Mouse (Mus musculus) CH12.LX (cell line): ENCODE measurements at regions not wholly inside any gene's neighbourhood (a gene's known extent, or its start where the extent isn't known, plus 50 kb on each side); places are given as distances from the start of the nearest gene placed in this dataset.

Experiments used
- DNase-seq: peaks from one replicate; pipeline ENCODE4 v3.0.0-alpha.2; 2013; ENCODE audit errors: extremely low read depth
- H3K27ac ChIP-seq: 2 replicates; pipeline ENCODE4 v1.5.1; 2012; ENCODE audit warnings: low read depth, mild to moderate bottlenecking, control low read depth, moderate library complexity; ENCODE audit not compliant: insufficient read depth
- H3K27me3 ChIP-seq: replicated peaks from 2 replicates; pipeline ENCODE3; 2012; ENCODE audit warnings: inconsistent platforms
- H3K36me3 ChIP-seq, 2 experiments: replicated peaks in 1 of 2; 2 replicates each; pipeline versions ENCODE3 to v1.6.1; 2012; ENCODE audit warnings: inconsistent platforms in 1 of 2, low read length in 1 of 2, mild to moderate bottlenecking in 1 of 2, mixed read lengths in 1 of 2, moderate library complexity in 1 of 2; ENCODE audit not compliant: control insufficient read depth in 1 of 2, insufficient read depth in 1 of 2
- H3K4me1 ChIP-seq, 2 experiments: 2 replicates each; pipeline ENCODE4 v1.6.1; 2012; ENCODE audit warnings: inconsistent platforms in 1 of 2, moderate library complexity in 1 of 2; ENCODE audit not compliant: insufficient read depth in 2 of 2, control insufficient read depth in 1 of 2
- H3K4me2 ChIP-seq: 2 replicates; pipeline ENCODE4 v1.6.1; 2012; ENCODE audit warnings: low read depth, mild to moderate bottlenecking, control low read depth; ENCODE audit not compliant: poor library complexity, insufficient read depth, severe bottlenecking
- H3K4me3 ChIP-seq, 3 experiments: fragments of 150-350 bp in 1 of 3; sonication (generic) in 1 of 3; replicated peaks in 1 of 3; 2 replicates each; pipeline versions ENCODE3 to v1.5.1; 2011 to 2012; ENCODE audit warnings: low read depth in 2 of 3, low read length in 2 of 3, mild to moderate bottlenecking in 2 of 3, moderate library complexity in 2 of 3, control low read depth in 1 of 3, improper control_type of control experiment in 1 of 3, inconsistent platforms in 1 of 3, mixed read lengths in 1 of 3; ENCODE audit not compliant: poor library complexity in 1 of 3
- H3K79me2 ChIP-seq: replicated peaks from 2 replicates; pipeline ENCODE4 v1.6.1; 2012; ENCODE audit warnings: mild to moderate bottlenecking, moderate library complexity; ENCODE audit not compliant: control insufficient read depth, poor library complexity, insufficient read depth, severe bottlenecking; ENCODE audit errors: extremely low read depth
- H3K9ac ChIP-seq: 2 replicates; pipeline ENCODE4 v1.6.1; 2012; ENCODE audit warnings: low read depth, mild to moderate bottlenecking, control low read depth, moderate library complexity; ENCODE audit not compliant: insufficient read depth
- H3K9me3 ChIP-seq: replicated peaks from 2 replicates; pipeline ENCODE3; 2012; ENCODE audit warnings: low read length, inconsistent platforms, mixed read lengths
- BHLHE40 ChIP-seq: IDR thresholded peaks from 2 replicates; pipeline ENCODE4 v1.6.1; 2011; ENCODE audit warnings: mild to moderate bottlenecking, low read depth, low read length, improper control_type of control experiment
- CHD1 ChIP-seq: IDR thresholded peaks from 2 replicates; pipeline ENCODE4 v1.6.1; 2012; ENCODE audit warnings: low read depth, low read length, improper control_type of control experiment, inconsistent platforms
- CHD2 ChIP-seq: IDR thresholded peaks from 2 replicates; pipeline ENCODE4 v1.6.1; 2011; ENCODE audit warnings: low read length, improper control_type of control experiment
- CTCF ChIP-seq, 2 experiments: IDR thresholded peaks in 1 of 2; conservative IDR thresholded peaks in 1 of 2; 2 replicates each; pipeline ENCODE4 v1.5.1; 2011 to 2012; ENCODE audit warnings: low read depth in 2 of 2, low read length in 2 of 2, improper control_type of control experiment in 1 of 2, inconsistent platforms in 1 of 2, mild to moderate bottlenecking in 1 of 2, moderate library complexity in 1 of 2
- E2F4 ChIP-seq: IDR thresholded peaks from 2 replicates; pipeline ENCODE4 v1.6.1; 2011; ENCODE audit warnings: low read depth, low read length, improper control_type of control experiment; ENCODE audit not compliant: insufficient replicate concordance
- GABPA ChIP-seq: IDR thresholded peaks from 2 replicates; pipeline ENCODE4 v1.6.1; 2012; ENCODE audit warnings: low read depth, low read length, improper control_type of control experiment, inconsistent platforms; ENCODE audit not compliant: insufficient replicate concordance
- HCFC1 ChIP-seq: IDR thresholded peaks from 2 replicates; pipeline ENCODE4 v1.6.1; 2012; ENCODE audit warnings: low read depth, mild to moderate bottlenecking, inconsistent platforms, low read length, improper control_type of control experiment
- JUND ChIP-seq: conservative IDR thresholded peaks from 2 replicates; pipeline ENCODE4 v1.6.1; 2011; ENCODE audit warnings: low read depth, low read length, improper control_type of control experiment
- KAT2A ChIP-seq: IDR thresholded peaks from 2 replicates; pipeline ENCODE4 v1.6.1; 2012; ENCODE audit warnings: low read length, improper control_type of control experiment, inconsistent platforms; ENCODE audit not compliant: insufficient replicate concordance
- MAFK ChIP-seq: IDR thresholded peaks from 2 replicates; pipeline ENCODE4 v1.6.1; 2011; ENCODE audit warnings: low read length, improper control_type of control experiment; ENCODE audit not compliant: insufficient replicate concordance
- MAX ChIP-seq: IDR thresholded peaks from 2 replicates; pipeline ENCODE4 v1.6.1; 2011; ENCODE audit warnings: low read length, improper control_type of control experiment
- MAZ ChIP-seq: IDR thresholded peaks from 2 replicates; pipeline ENCODE4 v1.6.1; 2012; ENCODE audit warnings: low read depth, mild to moderate bottlenecking, inconsistent platforms, low read length, improper control_type of control experiment, moderate library complexity
- MEF2A ChIP-seq: IDR thresholded peaks from 2 replicates; pipeline ENCODE4 v1.6.1; 2014; ENCODE audit warnings: low read depth, mild to moderate bottlenecking, inconsistent platforms, low read length, improper control_type of control experiment, borderline replicate concordance
- NELFE ChIP-seq: IDR thresholded peaks from 2 replicates; pipeline ENCODE4 v1.6.1; 2011; ENCODE audit warnings: low read depth, low read length, improper control_type of control experiment
- POLR2A ChIP-seq: IDR thresholded peaks from 2 replicates; pipeline ENCODE4 v1.6.1; 2011; ENCODE audit warnings: low read depth, mild to moderate bottlenecking, improper control_type of control experiment, low read length
- POLR2AphosphoS2 ChIP-seq: IDR thresholded peaks from 2 replicates; pipeline ENCODE4 v1.6.1; 2011; ENCODE audit warnings: low read depth, low read length, improper control_type of control experiment
- RCOR1 ChIP-seq: conservative IDR thresholded peaks from 2 replicates; pipeline ENCODE4 v1.6.1; 2012; ENCODE audit warnings: low read depth, mild to moderate bottlenecking, inconsistent platforms, low read length, improper control_type of control experiment
- SIN3A ChIP-seq: IDR thresholded peaks from 2 replicates; pipeline ENCODE4 v1.6.1; 2012; ENCODE audit warnings: low read length, improper control_type of control experiment, inconsistent platforms
- USF1 ChIP-seq: IDR thresholded peaks from 2 replicates; pipeline ENCODE4 v1.6.1; 2014; ENCODE audit warnings: low read depth, mild to moderate bottlenecking, inconsistent platforms, low read length, improper control_type of control experiment
- USF2 ChIP-seq: conservative IDR thresholded peaks from 2 replicates; pipeline ENCODE4 v1.6.1; 2011; ENCODE audit warnings: low read depth, low read length, improper control_type of control experiment
- ZKSCAN1 ChIP-seq: IDR thresholded peaks from 2 replicates; pipeline ENCODE4 v1.6.1; 2012; ENCODE audit warnings: low read depth, inconsistent platforms, low read length, improper control_type of control experiment, borderline replicate concordance
- ZMIZ1 ChIP-seq: IDR thresholded peaks from 2 replicates; pipeline ENCODE4 v1.6.1; 2012; ENCODE audit warnings: low read depth, mild to moderate bottlenecking, inconsistent platforms, low read length, improper control_type of control experiment
- dilution Hi-C: fragments of 300-500 bp; cut with MboI; formaldehyde crosslinking; loops from 2 replicates; pipeline ENCODE4 v1.14.3; 2020; ENCODE audit warnings: low sequenced_read_pairs; ENCODE audit not compliant: extremely low pct_unique_long_range_greater_than_20kb, extremely low pct_ligation_motif_present
- in situ Hi-C: fragments of 300-500 bp; cut with MboI; formaldehyde crosslinking; loops from 3 replicates; pipeline ENCODE4 v1.14.3; 2019; ENCODE audit warnings: low sequenced_read_pairs, low pct_ligation_motif_present, low pct_unique_long_range_greater_than_20kb, mixed read lengths

- no peak overlapping the region for H3K4me3 ChIP-seq
- DNase-seq: no peak
- no peak overlapping the region for H3K4me2 ChIP-seq
- H3K27ac ChIP-seq: no peak overlapping the region
- peaks cover 7 to 14% of the 10 kb centered on the region in 2 experiments; a peak in 2 of 4 replicates for H3K4me1 ChIP-seq
- TF ChIP-seq CHD1: no peak
- TF ChIP-seq ZMIZ1: no peak
- no peak for TF ChIP-seq CTCF (conservative IDR thresholded peaks at IDR 0.05 in 1 of 2, IDR thresholded peaks at IDR 0.05 in 1 of 2; ENCODE audit: low read depth in 2 of 2, low read length in 2 of 2)
- TF ChIP-seq MAFK: no peak
- TF ChIP-seq BHLHE40: no peak
- no peak for TF ChIP-seq CHD2
- no peak for TF ChIP-seq POLR2AphosphoS2
- TF ChIP-seq USF1: no peak
- TF ChIP-seq KAT2A: no peak
- no peaks in the 10 kb centered on the region for H3K27me3 ChIP-seq
- H3K79me2 ChIP-seq: no peaks in the 10 kb centered on the region
- dilution Hi-C loops: no loop called here
- no peak overlapping the region for H3K9ac ChIP-seq
- H3K36me3 ChIP-seq: no peaks in the 10 kb centered on the region
- in situ Hi-C loops: no loop called here
- no peaks in the 10 kb centered on the region for H3K9me3 ChIP-seq
Observed at GRCm38 (mm10) chr16:93382945-93383344, 220.9 kb downstream of the Setd4 start.

GRCm38 (mm10) chr16:93380717-93381671 lies 222.9 kb downstream of the Setd4 start:
- Histone ChIP-seq H3K9me3 (no peaks in the 10 kb centered on the region), H3K27ac (no peak overlapping the region), H3K4me3 (no peak overlapping the region), H3K27me3 (no peaks in the 10 kb centered on the region), H3K79me2 (no peaks in the 10 kb centered on the region), H3K4me2 (no peak overlapping the region), H3K4me1 (0 out of 4 replicates have a peak, but pooled peaks cover 0 to 4% of the 10 kb centered on the region in 2 experiments), H3K9ac (no peak overlapping the region), H3K36me3 (no peaks in the 10 kb centered on the region)
- in situ Hi-C loops: no loop called here
- no peak for TF ChIP-seq MAX
- TF ChIP-seq CHD2: no peak
- no peak for TF ChIP-seq POLR2A
- TF ChIP-seq E2F4: no peak
- dilution Hi-C loops: no loop called here
- no peak for DNase-seq

GRCm38 (mm10) chr16:93380117-93380516 lies 223.7 kb downstream of the Setd4 start:
- H3K36me3 ChIP-seq: no peaks in the 10 kb centered on the region
- dilution Hi-C loops: no loop called here
- H3K4me1 ChIP-seq: peaks cover 2 to 4% of the 10 kb centered on the region in 2 experiments; a peak in 2 of 4 replicates
- no peak overlapping the region for H3K9ac ChIP-seq
- no peaks in the 10 kb centered on the region for H3K79me2 ChIP-seq
- no peak for DNase-seq
- H3K27me3 ChIP-seq: no peaks in the 10 kb centered on the region
- in situ Hi-C loops: no loop called here
- TF ChIP-seq CHD1 (no peak), USF2 (no peak), GABPA (no peak), MAX (no peak), SIN3A (no peak), MAZ (no peak), MEF2A (no peak), E2F4 (no peak), BHLHE40 (no peak), NELFE (no peak), KAT2A (no peak), POLR2AphosphoS2 (no peak), POLR2A (no peak), RCOR1 (no peak), HCFC1 (no peak), JUND (no peak), ZKSCAN1 (no peak)
- no peak overlapping the region for H3K4me3 ChIP-seq
- H3K27ac ChIP-seq: no peak overlapping the region
- H3K9me3 ChIP-seq: no peaks in the 10 kb centered on the region
- no peak overlapping the region for H3K4me2 ChIP-seq
